Mouse (Mus musculus): Measurements from ENCODE around the gene Iqsec1.

DNA sequence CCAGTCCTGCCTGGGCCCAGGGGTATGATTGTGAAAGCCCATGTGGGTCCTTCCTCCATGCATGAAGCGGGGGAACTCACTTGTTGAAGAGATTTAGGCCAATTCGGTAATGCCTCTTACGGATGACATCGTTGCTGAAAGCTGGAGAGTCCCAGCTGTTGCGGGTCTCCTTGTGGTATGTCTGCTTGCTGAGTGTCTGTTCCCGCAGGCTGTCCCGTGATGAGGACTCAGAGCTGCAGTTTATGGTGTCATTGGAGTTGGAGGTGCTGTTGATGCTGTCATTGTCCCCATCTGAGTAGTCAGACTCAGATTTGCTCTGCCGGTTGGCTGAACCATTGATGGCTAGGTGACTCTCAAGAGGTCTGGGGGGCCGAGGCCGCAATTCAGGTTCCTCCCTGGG is 299.0 kb downstream of the Iqsec1 start:
- no peak for TF ChIP-seq CTCF (IDR thresholded peaks at IDR 0.05; ENCODE audit: low read depth)
- no peak for TF ChIP-seq EP300 (optimal IDR thresholded peaks at IDR 0.05)

All from stomach, postnatal 0 days (tissue).